Mouse (Mus musculus) hindbrain, embryonic 16.5 days (tissue): ENCODE data around the gene Fmr1. TPM values are rescaled to one million over a fixed set of nuclear protein-coding genes. Genes with fewer than 3 reads are reported as not detected.

ENCODE experiments used
- ATAC-seq: fragments of 200-750 bp; cut with Nextera tagmentation; 2 replicates; pipeline ENCODE4 v1.8.0; 2017; ENCODE audit warnings: moderate TSS enrichment, moderate library complexity
- H3K27ac ChIP-seq: fragments of 300-500 bp; sonication (generic); 2 replicates; pipeline ENCODE4 v1.5.1; 2014; ENCODE audit warnings: low read depth, mild to moderate bottlenecking, control low read depth, low read length, moderate library complexity
- H3K27me3 ChIP-seq: fragments of 300-500 bp; sonication (generic); replicated peaks from 2 replicates; pipeline ENCODE4 v1.6.1; 2014; ENCODE audit warnings: low read length; ENCODE audit not compliant: control insufficient read depth, insufficient read depth
- H3K36me3 ChIP-seq: fragments of 300-500 bp; sonication (generic); 2 replicates; pipeline ENCODE4 v1.6.1; 2014; ENCODE audit warnings: mild to moderate bottlenecking, low read length, moderate library complexity, mixed read lengths; ENCODE audit not compliant: control insufficient read depth, insufficient read depth
- H3K4me1 ChIP-seq: fragments of 300-500 bp; sonication (generic); 2 replicates; pipeline ENCODE4 v1.6.1; 2014; ENCODE audit warnings: low read depth, low read length; ENCODE audit not compliant: control insufficient read depth, insufficient read depth
- H3K4me2 ChIP-seq: fragments of 300-500 bp; sonication (generic); 2 replicates; pipeline ENCODE4 v1.6.1; 2014; ENCODE audit warnings: mild to moderate bottlenecking, low read length, control low read depth, moderate library complexity
- H3K4me3 ChIP-seq: fragments of 300-500 bp; sonication (generic); 2 replicates; pipeline ENCODE4 v1.5.1; 2014; ENCODE audit warnings: mild to moderate bottlenecking, low read length, control low read depth, moderate library complexity
- H3K9ac ChIP-seq: fragments of 300-500 bp; sonication (generic); 2 replicates; pipeline ENCODE4 v1.6.1; 2014; ENCODE audit warnings: low read depth, mild to moderate bottlenecking, control low read depth, low read length, moderate library complexity
- H3K9me3 ChIP-seq: fragments of 300-500 bp; sonication (generic); 2 replicates; pipeline ENCODE4 v1.6.1; 2014; ENCODE audit warnings: mild to moderate bottlenecking, low read length, moderate library complexity; ENCODE audit not compliant: control insufficient read depth
- WGBS: fragments of 180-500 bp; shearing (Covaris S2); extraction: QIAGEN DNeasy Blood & Tissue Kit; methylation state at CpG from one replicate; pipeline ENCODE4 v1.1.7; 2014; 5-methylcytosine and 5-hydroxymethylcytosine counted together
- polyA plus RNA-seq: library from polyadenylated mRNA; unstranded; fragments of >200 nt; fragmentation: Nextera tagmentation; extraction: Ambion mirVana; gene quantifications from 2 replicates; pipeline ENCODE4 v1.2.1, GENCODE M21; 2015

Gene Fmr1
- polyA plus RNA-seq, 1 experiment from 2014 or later: 46.8 TPM

DNA sequence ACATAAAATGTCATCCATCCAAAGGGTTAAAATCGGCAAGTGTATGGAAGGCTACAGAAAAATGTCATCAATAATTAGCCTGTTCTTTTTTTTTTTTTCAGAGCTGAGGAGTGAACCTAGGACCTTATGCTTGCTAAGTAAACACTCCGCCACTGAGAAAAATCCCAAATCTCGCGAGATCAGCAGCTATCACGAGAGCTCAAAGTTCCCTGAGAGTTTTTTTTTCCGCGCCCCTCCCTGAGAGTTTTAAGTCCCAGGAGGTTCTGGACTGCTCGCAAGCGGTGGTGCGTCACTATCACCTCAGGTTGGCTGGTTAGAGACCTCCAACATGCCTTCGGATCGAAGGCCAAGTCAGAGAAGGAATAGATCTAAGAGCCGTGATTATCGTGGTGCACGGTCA, 83.3 kb downstream of the Fmr1 start, which contains the start of gene Fmr1nb:
Fmr1nb (plus strand) TSS at position 234 of the 400 bp plus-strand sequence.
- Histone ChIP-seq H3K4me3 (no peak within 1 kb of the TSS), H3K9me3 (no peaks in the 10 kb centered on the region), H3K27ac (no peak within 1 kb of the TSS), H3K4me1 (no peaks in the 10 kb centered on the region), H3K27me3 (no peaks in the 10 kb centered on the region), H3K4me2 (no peak within 1 kb of the TSS), H3K9ac (no peak within 1 kb of the TSS), H3K36me3 (no peaks in the 10 kb centered on the region)
- ATAC-seq: no peak
- WGBS: 89% methylated on average over 15 of the region's 15 CpGs

Other genes starting within 250 kb of the Fmr1 start
- gene Fmr1nb, start 83.3 kb downstream of the Fmr1 start, polyA plus RNA-seq: 0.49 TPM in 1 of 2 replicates, not detected in the other
- gene Gm14698, start 142.6 kb downstream of the Fmr1 start, polyA plus RNA-seq: 2.7 and 5.6 TPM in 2 replicates
- gene Gm6812, start 214.5 kb downstream of the Fmr1 start, polyA plus RNA-seq: not detected in 2 replicates